Mouse (Mus musculus): ENCODE results near the gene Nprl2. TPM values are rescaled to one million over a fixed set of nuclear protein-coding genes. Genes with fewer than 3 reads are reported as not detected.
A peak's percentile ranks its signal among the peaks of the same experiment; 100 is the strongest.

Nprl2 gene
- 12.8 and 15.2 TPM in 2 replicates for total RNA-seq (2017)

DNA sequence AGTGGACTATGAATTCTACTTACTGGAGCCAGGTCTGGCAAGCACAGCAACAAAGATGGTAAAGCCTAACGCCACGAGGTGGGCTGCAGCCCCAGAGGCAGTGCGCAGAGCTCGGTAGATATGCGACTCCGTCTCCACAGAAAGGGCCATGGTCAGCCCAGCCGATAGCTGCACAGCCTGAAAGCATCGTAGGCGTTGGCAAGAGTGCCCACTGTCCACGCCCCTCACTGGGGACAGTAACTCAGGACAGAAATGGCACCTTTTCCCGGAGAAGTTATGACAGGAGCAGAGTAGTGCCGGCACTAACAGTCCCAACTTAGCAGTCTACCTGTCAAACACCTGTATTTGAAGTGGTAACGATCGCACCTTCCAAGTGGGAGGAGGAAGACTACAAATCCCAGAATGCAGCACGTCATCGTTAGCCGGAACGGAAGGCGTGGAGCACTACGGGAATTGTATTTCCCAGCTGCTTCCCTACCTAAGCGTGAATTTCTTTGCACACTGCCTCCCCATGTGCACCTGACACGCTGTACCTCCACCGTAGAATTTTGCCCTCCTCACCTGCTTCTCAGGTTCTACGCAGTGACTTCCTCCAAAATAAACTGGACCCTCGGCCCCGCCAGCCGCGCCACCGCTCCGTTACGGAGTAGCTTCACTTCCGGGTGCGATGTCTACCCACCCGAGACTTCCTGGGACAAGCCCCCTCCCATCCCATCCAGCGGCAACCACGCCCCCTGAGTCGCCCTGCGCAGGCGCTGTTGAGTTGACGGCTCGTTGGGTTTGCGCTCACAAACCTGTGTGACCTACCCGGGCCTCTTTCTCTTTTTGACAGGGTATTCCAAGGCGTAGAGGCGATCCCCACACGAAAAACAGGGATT lies at the start of gene Nprl2, which contains the start of gene Cyb561d2:
Nprl2 (plus strand) TSS at position 753 of the 878 bp plus-strand sequence.
Cyb561d2 (minus strand) TSS at position 720 of the 878 bp plus-strand sequence.
- peak; percentile 83 for ATAC-seq (replicated peaks; ENCODE audit: low read depth, poor library complexity, severe bottlenecking)

DNA sequence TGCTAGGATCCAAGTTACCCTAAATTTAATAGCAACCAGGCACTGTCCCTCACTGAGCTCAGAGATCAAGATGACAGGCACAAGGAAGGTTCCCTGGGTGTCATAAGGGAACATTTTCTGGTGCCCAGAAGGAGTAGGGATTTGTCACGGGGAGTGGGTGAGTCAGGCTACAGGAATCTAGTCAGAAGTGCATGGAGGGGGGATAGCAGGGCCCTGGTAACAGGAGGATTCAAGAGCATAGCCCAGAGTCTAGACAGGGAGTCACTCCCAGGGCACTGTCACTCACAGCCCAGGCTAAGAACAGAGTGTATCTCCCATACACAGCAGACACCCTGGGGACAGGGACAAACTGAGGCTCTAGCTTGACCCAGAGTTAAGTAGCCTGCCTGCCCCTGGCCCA lies 48.5 kb upstream of the Nprl2 start:
- no peak for ATAC-seq (replicated peaks; ENCODE audit: low read depth, poor library complexity, severe bottlenecking)

DNA sequence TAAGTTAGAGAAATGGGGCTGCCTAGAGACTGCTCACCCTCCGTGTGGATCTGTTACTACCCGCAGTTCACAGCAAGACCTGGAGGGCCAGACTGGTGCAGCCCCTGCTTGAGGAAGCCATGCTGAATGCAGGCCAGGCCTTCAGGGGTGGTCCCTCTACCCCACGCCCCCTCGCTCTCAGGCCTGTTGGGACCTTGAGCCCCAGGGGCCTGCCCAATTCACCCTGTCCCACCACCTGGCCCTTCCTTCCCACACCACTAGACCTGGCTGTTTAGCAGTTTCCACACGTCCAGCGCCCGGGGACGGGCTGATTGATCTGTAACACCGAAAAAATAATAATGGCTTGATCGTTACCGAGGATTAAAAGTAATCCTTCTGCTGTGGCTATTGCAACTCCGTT lies 47.8 kb upstream of the Nprl2 start:
- no peak for ATAC-seq (replicated peaks; ENCODE audit: low read depth, poor library complexity, severe bottlenecking)

DNA sequence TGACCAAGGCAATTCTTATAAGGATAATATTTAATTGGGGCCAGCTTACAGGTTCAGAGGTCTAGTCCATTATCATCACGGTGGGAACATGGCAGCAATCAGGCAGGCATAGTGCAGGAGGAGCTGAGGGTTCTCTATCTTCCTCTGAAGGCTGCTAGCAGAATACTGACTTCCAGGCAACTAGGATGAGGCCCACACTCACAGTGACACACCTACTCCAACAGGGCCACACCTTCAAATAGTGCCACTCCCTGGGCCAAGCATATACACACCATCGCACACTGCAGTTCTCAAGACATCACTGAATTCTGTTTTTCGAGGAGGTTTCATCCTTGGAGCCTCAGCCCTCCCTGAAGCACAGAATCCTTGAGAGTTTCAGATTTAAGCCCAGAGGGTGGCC lies 45.7 kb upstream of the Nprl2 start:
- ATAC-seq (replicated peaks; ENCODE audit: low read depth, poor library complexity, severe bottlenecking), result no peak

DNA sequence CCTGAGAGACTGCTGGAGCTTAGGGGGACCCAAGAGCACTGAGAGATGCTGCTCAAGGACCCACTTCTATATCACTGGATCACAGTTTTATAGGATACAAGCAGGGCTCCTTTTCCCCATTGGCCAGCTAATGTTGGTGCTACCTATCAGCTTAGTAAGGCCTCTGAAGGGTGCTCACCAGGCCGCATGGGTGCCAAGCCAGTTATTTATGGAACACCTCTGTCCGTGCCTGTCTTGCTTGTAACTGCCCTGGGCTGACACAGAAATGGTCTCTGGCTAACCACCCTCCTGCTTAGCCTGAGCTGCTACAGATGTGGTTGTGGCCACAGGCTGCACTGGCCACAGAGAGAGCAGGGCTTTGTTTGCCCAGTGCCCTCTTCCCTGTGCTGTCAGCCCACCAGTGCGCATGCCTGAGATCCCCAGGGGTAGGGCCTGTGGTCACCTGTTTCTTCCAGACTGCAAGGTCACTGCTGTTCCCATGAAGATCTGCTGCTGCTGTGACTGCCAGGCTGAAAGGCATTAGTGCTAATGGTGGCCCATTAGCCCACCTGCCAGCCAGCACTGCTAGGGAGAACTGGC lies 41.2 kb upstream of the Nprl2 start:
- ATAC-seq (replicated peaks; ENCODE audit: low read depth, poor library complexity, severe bottlenecking), result no peak

DNA sequence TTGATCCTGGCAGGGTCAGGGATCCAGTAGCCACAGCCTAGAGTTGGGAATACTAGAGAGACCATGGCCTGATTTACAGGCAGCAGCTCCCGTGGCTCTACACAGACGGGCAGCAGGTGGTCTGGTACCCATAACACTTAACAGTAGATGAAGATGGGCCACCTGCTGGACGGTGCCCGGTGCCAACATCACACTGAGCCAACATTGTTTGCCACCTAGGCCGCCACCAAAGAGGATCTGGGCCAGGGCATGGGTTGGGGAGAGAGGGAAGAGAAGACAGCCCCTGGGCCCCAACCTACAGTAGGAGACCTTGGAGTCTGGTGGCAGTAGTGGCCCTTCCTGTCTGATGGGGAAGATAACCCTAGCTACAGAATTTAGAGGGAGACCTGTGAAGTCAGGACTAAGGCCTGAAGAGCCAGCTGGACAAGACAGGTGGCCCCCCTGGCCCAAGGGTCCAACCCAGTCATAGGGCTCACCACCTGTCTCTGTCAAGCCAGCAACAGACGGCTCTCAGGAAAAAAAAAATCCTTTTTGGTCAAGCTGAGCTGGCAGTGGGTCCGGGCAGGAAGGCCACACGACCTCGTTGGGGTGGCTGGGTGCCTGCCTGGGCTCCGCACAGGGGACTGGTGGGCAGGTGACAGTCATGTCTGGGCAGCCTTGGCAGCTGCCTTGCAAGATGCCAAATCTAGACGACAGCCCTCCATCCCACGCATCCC lies 39.7 kb upstream of the Nprl2 start:
- ATAC-seq (replicated peaks; ENCODE audit: low read depth, poor library complexity, severe bottlenecking), result no peak

DNA sequence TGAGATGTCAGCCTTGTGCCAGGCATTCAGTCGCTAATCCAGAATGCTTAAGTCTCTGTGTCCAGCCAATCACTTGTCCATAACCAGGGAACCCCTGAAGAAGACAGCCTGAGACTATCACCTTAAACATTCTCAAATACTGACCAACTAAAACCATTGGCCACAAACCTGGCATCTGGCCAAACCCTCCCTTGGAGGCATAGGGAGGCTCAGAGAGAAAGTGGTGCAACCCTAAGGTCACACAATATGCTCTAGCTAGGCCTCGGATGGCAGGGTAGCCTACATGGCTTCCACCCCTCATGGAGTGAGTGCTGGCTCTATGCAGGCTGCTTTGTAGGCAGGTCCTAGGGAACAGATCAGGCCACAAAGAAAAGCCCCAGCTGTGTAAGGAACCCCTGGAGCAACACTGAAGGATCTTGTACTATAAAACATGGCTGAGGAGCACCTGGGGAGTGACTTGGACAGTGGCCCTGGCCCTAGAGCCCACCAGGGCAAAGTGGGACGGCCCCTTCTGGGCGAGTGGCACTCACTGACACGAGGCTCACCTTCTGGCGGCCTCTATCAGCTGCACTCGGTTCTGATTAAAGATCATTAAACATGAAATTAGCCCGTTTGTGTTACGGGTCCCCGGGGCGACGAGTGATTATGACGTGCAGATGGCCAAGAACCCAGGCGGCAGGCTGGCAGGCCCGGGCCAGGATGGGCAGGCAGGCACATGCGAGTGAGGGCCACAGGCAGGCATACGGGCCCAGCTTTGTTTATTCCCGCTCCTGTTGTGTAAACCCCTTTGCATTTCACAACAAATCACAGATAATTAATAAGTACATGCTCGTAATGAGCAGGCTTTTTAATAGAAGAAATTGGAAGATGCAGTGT lies 37.1 kb upstream of the Nprl2 start:
- no peak for ATAC-seq (replicated peaks; ENCODE audit: low read depth, poor library complexity, severe bottlenecking)

DNA sequence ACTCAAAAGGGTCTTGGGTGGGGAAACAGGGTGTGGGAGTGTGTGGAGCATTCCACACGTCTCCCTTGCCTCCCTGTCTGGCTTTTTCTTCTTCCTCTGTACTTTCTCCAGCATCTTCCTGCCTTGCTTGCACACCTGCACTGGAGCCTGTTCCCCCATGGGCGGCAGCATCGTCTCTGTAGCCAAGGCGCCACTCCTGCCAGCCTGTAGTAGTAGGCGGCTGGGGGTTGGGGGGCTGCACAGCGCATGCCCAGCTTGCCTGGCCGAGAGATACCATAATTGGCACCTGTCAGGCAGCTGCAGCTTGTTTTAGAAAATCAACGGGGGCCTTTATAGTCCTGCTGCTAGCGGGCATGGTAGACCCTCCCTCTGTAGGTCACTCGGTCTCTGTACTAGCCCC lies 33.8 kb upstream of the Nprl2 start:
- ATAC-seq (replicated peaks; ENCODE audit: low read depth, poor library complexity, severe bottlenecking), result no peak

DNA sequence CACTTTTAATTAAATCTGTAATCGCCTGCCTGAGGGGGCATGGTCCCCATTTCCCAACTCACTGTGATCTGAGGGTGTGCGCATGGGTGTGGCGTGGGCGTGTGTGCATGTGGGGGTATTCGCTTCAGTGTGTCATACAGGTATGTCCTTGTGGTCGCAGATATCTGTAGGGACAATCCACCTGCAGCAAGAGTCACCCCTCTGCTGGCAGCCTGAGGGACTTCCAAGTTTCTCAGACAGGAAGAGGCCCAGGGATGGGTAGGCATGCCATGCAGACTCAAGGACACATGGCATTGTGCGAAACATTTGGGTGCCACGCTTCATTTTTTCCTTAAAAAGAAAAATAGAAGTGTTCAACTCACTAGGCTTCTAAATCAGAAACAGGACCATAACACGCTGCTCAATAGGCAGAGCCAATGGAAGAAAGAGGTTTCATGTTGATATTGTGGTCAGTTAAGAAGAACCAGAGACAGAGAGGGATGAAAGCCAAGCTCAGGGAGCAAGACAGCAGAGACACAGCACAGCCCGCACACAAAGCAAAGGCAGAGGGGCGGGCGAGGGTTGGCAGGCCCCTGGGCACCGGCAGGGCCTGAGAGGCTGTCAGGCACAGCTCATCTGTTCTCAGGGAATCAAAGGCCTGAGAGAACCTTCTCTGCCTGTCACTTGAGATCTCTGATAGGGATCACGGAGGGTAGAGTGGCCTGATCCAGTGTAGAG lies 31.5 kb upstream of the Nprl2 start:
- ATAC-seq (replicated peaks; ENCODE audit: low read depth, poor library complexity, severe bottlenecking), result no peak

DNA sequence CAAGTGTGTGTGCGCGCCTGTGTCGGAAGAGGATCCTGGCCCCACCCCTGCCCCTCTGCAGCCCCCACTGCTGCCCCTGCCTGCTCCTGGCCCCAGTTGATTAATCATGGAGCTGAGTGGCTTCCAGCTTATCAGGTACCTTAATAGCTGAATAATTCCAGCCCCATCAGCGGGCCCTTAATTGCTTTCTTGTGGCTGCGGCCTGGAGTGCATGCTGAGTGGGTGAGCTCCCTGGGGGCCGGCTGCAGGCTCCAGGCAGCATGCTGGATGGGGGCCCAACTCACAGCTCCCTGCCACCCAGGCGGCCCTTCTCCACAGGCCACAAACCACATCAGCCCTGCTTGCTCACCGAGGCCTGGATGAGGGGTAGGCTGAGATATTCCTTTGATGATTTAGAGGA lies 30.6 kb upstream of the Nprl2 start:
- no peak for ATAC-seq (replicated peaks; ENCODE audit: low read depth, poor library complexity, severe bottlenecking)

DNA sequence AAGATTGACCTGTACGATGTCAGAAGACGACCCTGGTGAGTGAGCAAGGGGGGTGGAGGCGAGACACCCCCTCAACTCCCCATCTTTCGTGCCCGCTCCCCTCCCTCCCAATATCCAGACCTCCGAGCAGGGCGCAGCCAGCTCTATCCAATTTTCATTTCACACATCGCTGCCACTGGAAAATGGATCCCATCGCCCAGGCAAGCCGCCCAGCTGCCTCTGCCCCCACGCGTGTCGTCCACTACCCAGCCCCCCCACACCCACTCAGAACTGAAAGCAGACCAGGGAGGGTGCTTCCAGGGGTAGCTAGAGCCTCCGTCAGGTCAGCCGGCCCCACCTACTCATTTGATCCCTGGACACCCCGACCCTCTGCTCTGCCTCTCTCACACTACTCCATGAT lies 29.7 kb upstream of the Nprl2 start:
- ATAC-seq (replicated peaks; ENCODE audit: low read depth, poor library complexity, severe bottlenecking), result no peak

DNA sequence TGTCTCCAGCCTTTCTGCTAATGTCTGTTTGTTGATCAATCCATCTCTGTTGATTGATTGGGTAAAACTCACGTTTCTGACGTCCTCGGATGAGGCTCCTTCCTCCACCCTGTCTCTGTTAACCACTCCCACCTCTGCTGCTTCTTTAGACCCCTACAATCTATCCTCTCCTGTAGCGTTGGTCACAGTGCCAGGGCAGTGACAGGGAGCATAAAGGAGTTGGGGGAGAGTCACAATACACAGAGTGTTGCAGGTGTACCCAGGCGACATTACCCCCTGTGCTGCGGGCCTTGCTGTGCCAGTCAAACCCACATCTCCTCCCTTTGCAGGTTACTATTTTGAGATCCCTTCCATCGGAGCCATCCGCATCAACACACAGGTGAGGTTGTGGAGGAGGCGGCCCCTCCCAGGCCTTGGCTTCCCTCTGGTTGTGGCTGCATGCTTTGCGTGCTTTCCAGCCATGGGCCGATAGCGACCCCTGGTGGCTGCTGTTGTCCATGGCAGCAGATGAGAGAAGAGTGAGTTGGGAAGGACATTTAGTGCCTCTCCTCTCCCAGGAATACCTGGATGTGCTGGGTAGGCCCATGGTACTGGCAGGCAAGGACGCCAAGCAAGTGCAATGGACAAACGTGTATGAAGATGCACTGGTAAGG lies 27.6 kb upstream of the Nprl2 start:
- peak; percentile 93 for ATAC-seq (replicated peaks; ENCODE audit: low read depth, poor library complexity, severe bottlenecking)

DNA sequence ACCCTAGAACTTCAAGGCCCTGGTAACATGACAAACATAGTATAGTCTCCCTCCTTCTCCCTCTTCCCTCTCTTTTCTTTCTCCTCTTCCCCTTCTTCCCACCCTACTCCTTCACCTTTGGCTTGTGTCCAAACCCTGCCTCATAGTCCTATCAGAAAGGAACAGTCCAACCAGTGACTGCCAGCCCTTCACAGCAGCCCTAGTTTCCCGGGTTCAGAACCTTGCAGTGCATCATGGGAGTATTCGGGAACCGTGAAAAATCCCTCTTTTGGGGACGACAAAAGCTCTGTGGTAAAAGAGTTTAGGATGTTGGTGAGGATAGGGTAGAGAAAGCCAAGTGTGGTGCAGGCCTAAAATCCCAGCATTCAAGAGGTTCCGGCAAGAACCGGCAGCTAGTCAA lies 21.7 kb upstream of the Nprl2 start:
- no peak for ATAC-seq (replicated peaks; ENCODE audit: low read depth, poor library complexity, severe bottlenecking)

DNA sequence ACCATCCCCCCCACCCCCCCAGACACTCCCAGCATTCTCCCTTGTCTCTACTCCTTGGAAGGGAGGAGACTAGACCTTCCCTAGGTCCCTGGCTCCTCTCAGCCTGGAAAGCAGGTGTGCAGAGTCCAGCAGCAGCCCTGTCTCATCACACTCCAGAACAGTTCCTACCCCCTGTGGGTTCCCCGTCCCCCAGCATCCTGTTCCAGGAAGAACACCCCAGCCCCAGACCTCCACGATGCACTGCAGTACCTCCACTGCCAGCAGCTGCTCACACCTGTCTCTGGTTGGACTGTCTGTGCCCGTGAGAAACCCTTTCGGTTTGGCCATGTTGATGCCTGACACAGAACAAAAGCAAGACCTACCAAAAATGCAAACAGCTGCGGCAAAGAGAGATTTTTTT lies 20.8 kb upstream of the Nprl2 start:
- ATAC-seq (replicated peaks; ENCODE audit: low read depth, poor library complexity, severe bottlenecking), result 0 out of 2 replicates have a peak, but pooled peaks have one; percentile 16

DNA sequence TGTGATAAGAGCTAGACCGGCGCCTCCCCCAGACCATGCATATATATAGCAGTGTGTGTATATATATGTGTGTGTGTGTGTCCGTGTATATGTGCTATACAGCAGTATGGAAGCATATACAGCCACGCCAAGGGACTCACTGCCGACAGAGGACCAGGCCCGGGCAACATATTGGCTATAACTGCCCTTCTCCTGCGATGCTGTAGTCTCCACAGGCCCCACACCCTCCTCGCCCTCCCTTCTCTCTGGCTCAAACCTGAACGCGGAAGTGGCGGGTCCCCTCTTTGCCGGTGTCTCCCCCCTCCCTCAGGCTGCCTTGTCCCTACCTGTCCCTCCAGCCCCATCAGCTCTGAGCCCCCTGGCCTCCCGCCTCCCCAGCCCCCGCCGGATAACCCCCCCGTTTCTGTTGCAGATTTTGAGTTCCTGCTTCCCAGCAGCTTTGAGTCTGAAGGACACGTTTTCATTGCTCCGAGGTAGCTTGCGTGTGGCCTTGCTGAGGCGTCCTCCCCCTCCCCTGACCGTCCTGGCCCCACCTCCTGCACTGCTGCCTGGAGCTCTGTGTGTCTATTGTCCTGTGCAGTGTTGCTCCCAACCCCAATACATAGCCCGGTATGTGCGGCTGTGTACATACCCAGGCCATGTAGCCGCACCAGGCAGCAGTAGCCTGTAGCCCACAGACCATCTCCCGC lies 20.2 kb upstream of the Nprl2 start:
- ATAC-seq (replicated peaks; ENCODE audit: low read depth, poor library complexity, severe bottlenecking), result peak; percentile 45

DNA sequence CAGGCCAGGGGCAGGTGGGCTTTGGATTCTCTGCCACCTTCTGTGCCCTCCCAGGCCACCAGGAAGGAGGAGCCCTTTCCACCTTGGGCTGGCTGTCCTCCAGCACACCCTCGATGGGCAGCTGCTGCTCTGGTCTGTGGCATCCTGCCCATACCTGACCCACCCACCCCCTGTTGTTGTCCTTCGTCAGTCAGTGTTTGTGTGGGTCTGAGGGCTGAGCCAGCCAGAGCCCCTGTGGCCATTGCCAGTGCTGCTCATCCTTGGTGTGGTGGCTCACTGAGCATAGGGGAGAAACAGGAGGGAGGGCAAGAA lies 19.7 kb upstream of the Nprl2 start:
- ATAC-seq (replicated peaks; ENCODE audit: low read depth, poor library complexity, severe bottlenecking), result no peak

DNA sequence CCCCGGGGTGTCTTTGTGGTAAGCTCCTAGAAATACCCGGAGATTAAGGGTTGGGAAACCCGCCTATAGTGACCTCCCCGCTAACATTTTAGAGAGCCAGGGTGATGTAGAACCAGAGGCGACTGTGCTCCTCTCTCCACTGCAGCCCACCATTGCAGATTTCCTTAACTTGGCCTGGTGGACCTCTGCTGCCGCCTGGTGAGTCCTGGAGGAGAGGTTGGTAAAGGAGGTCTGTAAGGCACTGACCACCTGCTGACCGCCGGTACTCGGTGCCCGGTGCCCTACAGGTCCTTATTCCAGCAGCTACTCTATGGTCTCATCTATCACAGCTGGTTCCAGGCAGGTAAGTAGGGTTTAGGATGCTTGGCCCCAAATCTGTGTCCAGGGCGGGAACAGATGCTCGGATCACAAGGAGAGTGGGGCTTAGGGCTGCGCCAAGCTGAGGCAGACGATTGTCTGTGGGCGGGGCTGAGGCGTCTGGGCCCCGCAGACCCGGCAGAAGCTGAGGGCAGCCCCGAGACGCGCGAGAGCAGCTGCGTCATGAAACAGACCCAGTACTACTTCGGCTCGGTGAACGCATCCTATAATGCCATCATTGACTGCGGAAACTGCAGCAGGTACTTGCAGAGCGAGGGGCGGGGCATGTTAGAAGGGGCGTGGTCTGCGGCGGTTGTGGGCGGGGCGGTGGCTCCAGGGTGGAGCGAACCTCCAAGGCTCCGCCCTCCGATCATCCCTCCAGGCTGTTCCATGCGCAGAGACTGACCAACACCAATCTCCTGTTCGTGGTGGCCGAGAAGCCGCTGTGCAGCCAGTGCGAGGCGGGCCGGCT lies 15.6 kb upstream of the Nprl2 start:
- ATAC-seq (replicated peaks; ENCODE audit: low read depth, poor library complexity, severe bottlenecking), result peak; percentile 71
